Mouse (Mus musculus) heart, embryonic 10.5 days (tissue): ENCODE data around the gene Gm10964. TPM values are rescaled to one million over a fixed set of nuclear protein-coding genes. Genes with fewer than 3 reads are reported as not detected.

Experiments
- DNase-seq: peaks from one replicate; pipeline ENCODE4 v3.0.0-alpha.2; 2017; ENCODE audit warnings: low spot score
- H3K27ac ChIP-seq: fragments of 300-500 bp; sonication (generic); 2 replicates; pipeline ENCODE4 v1.5.1; 2016; ENCODE audit warnings: mild to moderate bottlenecking
- H3K27me3 ChIP-seq: fragments of 300-500 bp; sonication (generic); 2 replicates; pipeline ENCODE4 v1.6.1; 2016; ENCODE audit warnings: mild to moderate bottlenecking; ENCODE audit not compliant: poor library complexity, insufficient read depth, severe bottlenecking
- H3K36me3 ChIP-seq: fragments of 300-500 bp; sonication (generic); 2 replicates; pipeline ENCODE4 v1.6.1; 2016; ENCODE audit warnings: mild to moderate bottlenecking, moderate library complexity
- H3K4me1 ChIP-seq: fragments of 300-500 bp; sonication (generic); 2 replicates; pipeline ENCODE4 v1.6.1; 2016; ENCODE audit warnings: mild to moderate bottlenecking
- H3K4me3 ChIP-seq: fragments of 300-500 bp; sonication (generic); 2 replicates; pipeline ENCODE4 v1.5.1; 2016; ENCODE audit warnings: mild to moderate bottlenecking, moderate library complexity
- H3K9me3 ChIP-seq: fragments of 300-500 bp; sonication (generic); 2 replicates; pipeline ENCODE4 v1.6.1; 2016; ENCODE audit warnings: mild to moderate bottlenecking, moderate library complexity
- WGBS: fragments of 180-500 bp; shearing (Covaris S2); methylation state at CpG from one replicate; pipeline ENCODE4 v1.1.7; 2016; 5-methylcytosine and 5-hydroxymethylcytosine counted together
- polyA plus RNA-seq: library from polyadenylated mRNA; unstranded; fragments of >200 nt; fragmentation: Nextera tagmentation; extraction: Ambion mirVana; gene quantifications from 2 replicates; pipeline ENCODE4 v1.2.1, GENCODE M21; 2016

Gene Gm10964
- polyA plus RNA-seq, 1 experiment from 2014 or later = not detected

DNA sequence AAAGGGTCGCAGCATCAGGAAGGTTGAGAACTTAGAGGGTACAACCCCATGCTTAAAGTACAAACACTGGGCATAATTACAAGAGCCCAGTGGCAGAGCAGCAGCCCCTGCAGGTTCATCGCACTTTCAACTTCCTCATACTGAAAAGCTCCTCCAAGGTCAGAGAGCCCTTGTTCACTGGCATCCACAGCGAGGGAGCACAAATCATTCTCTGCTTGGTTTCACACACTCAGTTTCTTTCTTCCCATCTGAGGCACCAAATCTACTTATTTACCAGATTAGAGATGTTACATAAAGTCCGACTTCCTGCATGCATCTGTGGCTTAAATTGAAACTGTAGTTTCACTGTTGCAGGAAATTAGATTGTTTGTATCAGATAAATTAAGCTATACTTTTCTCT is 33.7 kb downstream of the Gm10964 start:
- H3K27ac ChIP-seq = peak overlapping the region; percentile 62; the same call in 1 of the 2 replicates

DNA sequence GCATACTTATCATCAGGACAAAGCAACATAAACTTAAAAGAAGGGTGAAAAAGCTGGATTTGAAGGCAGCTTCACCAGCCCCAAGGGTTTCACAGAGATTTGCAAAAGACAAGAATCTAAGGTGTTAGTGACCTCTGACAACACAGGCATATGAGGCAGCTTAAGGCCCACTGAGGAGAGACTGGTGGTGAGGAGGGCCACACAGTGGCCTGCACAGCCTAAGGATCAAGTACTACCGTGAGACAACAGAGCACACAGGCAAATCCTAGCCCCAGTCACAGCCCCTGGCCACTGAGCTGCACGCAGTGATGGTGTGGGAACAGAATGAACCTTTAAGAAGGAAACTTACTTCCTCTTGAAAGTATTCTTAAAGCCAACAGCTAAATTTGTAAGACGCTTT is 34.3 kb downstream of the Gm10964 start:
- Histone ChIP-seq H3K4me3 (no peak overlapping the region), H3K4me1 (peaks cover 18% of the 10 kb centered on the region; the same call in 1 of the 2 replicates), H3K36me3 (peaks cover 40% of the 10 kb centered on the region), H3K27ac (peak overlapping the region; percentile 62; the same call in 1 of the 2 replicates), H3K9me3 (no peaks in the 10 kb centered on the region), H3K27me3 (no peaks in the 10 kb centered on the region)
- no peak for DNase-seq
- WGBS = 87% methylated on average over 3 of the region's 3 CpGs

More for the DNA sequence above, 33.7 kb downstream of the Gm10964 start:
- peaks cover 18% of the 10 kb centered on the region; the same call in 1 of the 2 replicates for H3K4me1 ChIP-seq
- peaks cover 43% of the 10 kb centered on the region for H3K36me3 ChIP-seq
- no peak for DNase-seq
- H3K4me3 ChIP-seq = no peak overlapping the region
- 70% methylated on average over 4 of the region's 4 CpGs for WGBS
- H3K9me3 ChIP-seq = no peaks in the 10 kb centered on the region
- H3K27me3 ChIP-seq = no peaks in the 10 kb centered on the region

DNA sequence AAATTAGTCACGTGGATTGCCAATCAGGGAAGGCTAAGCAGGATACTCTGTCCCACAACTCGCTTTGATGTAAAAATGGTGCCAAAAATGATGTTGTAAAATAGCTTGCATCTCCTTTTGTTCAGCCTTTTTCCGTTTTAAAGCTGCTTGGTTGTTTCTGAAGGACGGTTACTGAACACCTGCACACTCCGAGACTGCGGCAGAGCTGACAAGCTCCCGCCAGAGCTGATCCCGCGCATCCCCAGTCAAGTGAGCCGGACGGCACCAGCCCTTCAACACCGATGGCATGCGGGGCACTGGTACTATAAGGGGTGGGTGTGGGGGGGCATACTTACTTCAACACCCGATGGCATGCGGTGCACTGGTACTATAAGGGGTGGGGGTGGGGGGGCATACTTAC is 34.8 kb downstream of the Gm10964 start:
- DNase-seq = no peak
- Histone ChIP-seq H3K4me1 (peaks cover 16% of the 10 kb centered on the region; the same call in 1 of the 2 replicates), H3K9me3 (no peaks in the 10 kb centered on the region), H3K36me3 (peaks cover 36% of the 10 kb centered on the region), H3K27ac (no peak overlapping the region), H3K4me3 (no peak overlapping the region), H3K27me3 (no peaks in the 10 kb centered on the region)
- WGBS = 94% methylated on average over 15 of the region's 15 CpGs

- peaks cover 25% of the 10 kb centered on the region for H3K36me3 ChIP-seq
- H3K4me3 ChIP-seq = no peak overlapping the region
- H3K27ac ChIP-seq = no peak overlapping the region
- 88% methylated on average over 11 of the region's 11 CpGs for WGBS
- H3K4me1 ChIP-seq = peaks cover 9% of the 10 kb centered on the region
- H3K27me3 ChIP-seq = no peaks in the 10 kb centered on the region
- no peak for DNase-seq
- H3K9me3 ChIP-seq = no peaks in the 10 kb centered on the region
These were observed 38.8 kb downstream of the Gm10964 start for GRCm38 (mm10) chr3:103777940-103778339.

DNA sequence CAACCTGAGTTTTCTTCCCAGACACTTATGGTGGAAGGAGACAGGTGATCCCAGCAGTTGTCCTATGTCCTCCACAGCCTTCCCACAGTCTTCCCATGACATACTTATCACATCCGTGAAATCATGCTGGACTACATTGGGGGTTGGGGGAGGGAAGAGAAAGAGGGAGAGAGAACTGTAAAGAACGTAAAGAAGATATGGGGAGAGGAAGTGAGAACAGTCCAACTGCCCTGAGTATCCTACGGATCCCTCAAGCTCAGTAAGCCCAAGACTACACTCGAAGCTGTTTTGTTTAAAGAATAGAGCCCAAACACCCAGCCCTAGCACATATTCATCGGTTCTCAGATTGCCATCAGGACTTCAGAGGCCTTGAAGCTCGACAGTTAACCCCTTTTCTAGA is 39.5 kb downstream of the Gm10964 start:
- no peaks in the 10 kb centered on the region for H3K9me3 ChIP-seq
- DNase-seq = no peak
- WGBS = 80% methylated on average over 6 of the region's 6 CpGs
- peaks cover 9% of the 10 kb centered on the region for H3K4me1 ChIP-seq
- H3K27me3 ChIP-seq = no peaks in the 10 kb centered on the region
- peaks cover 25% of the 10 kb centered on the region for H3K36me3 ChIP-seq
- no peak overlapping the region for H3K4me3 ChIP-seq
- no peak overlapping the region for H3K27ac ChIP-seq

DNA sequence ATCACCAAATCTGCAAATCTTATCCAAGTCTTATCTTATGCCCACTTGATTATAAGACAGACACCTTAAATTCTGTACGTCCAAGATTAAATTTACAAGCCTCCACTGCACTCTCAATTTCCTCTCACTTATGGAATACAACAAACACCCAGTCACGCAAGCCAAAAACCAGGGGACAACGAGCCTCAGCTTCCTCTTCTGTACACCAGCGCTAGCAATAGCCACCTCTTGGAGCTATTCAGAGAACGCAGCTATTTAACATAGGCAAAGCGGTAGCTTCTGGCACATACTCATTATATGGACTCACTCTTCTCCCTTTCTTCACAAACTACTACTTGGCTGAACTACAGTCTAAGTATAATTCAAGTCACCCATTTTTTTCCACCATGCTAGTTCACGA is 40.0 kb downstream of the Gm10964 start:
- peaks cover 14% of the 10 kb centered on the region for H3K4me1 ChIP-seq
- H3K27me3 ChIP-seq = no peaks in the 10 kb centered on the region
- no peaks in the 10 kb centered on the region for H3K9me3 ChIP-seq
- no peak for DNase-seq
- H3K27ac ChIP-seq = no peak overlapping the region
- H3K4me3 ChIP-seq = no peak overlapping the region
- peaks cover 21% of the 10 kb centered on the region for H3K36me3 ChIP-seq
- 88% methylated on average over 7 of the region's 7 CpGs for WGBS

DNA sequence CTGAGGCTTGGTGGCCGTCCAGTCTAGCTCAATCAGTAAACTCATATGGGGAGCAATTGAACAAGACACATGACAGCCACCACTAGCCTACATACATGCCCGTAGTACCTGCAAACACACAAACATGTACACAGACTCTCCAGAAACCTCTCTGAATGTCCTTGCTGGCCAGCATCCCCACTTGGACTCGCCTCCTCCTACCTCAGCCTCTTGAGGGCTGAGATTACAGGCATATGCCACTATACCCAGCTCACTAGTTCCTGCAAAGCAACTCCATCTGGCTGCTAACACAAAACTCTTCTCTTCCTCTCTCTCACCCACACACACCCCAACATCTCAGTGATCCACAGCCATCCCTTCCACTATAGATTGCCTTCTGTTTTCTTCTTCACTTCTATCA is 41.1 kb downstream of the Gm10964 start:
- no peak overlapping the region for H3K27ac ChIP-seq
- no peak for DNase-seq
- no peak overlapping the region for H3K4me3 ChIP-seq
- H3K36me3 ChIP-seq = peaks cover 18% of the 10 kb centered on the region
- 83% methylated on average over 3 of the region's 3 CpGs for WGBS
- H3K4me1 ChIP-seq = peaks cover 16% of the 10 kb centered on the region
- H3K9me3 ChIP-seq = no peaks in the 10 kb centered on the region
- no peaks in the 10 kb centered on the region for H3K27me3 ChIP-seq

- 74% methylated on average over 5 of the region's 5 CpGs for WGBS
These were observed 41.6 kb downstream of the Gm10964 start for GRCm38 (mm10) chr3:103780777-103781176.

DNA sequence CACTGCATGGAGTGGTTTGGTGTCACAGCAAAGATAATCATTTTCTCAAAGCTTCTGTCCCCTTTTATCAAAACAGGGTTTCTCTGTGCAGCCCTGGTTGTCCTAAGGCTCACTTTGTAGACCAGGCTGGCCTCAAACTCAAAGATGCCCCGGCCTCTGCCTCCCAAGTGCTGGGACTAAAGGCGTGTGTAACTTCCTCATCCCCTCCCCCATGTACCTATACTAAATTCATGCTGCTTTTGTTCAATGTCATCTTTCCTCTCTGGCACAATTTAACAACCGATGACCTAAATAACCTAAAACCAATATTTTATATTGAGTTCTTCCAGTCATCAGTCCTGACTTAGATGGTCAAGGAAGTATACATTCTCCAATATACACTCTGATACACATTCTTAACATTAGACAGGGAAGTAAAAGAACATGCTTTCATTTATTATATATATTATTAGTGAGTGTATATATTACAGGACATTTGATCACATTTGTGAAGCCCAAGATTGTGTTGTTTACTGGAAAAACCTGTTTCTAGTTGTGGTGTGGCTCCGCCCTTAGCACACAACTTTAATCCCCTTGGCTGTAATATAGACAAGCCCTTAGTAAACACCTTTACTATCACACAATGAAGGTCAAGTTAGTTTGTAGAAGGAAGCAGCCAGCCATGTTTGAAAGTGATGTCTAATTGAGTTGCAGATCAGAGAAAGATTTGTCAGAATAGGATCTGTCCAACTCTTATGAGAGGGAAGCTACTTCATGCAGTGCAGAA is 43.9 kb downstream of the Gm10964 start:
- Histone ChIP-seq H3K4me3 (no peak overlapping the region), H3K9me3 (no peaks in the 10 kb centered on the region), H3K27ac (no peak overlapping the region), H3K4me1 (peaks cover 22% of the 10 kb centered on the region), H3K27me3 (no peaks in the 10 kb centered on the region), H3K36me3 (peaks cover 1% of the 10 kb centered on the region)
- WGBS = 86% methylated on average over 4 of the region's 4 CpGs
- no peak for DNase-seq

More at GRCm38 (mm10) chr3:103780777-103781176, 41.6 kb downstream of the Gm10964 start:
- no peak for DNase-seq
- no peaks in the 10 kb centered on the region for H3K27me3 ChIP-seq
- peaks cover 15% of the 10 kb centered on the region for H3K36me3 ChIP-seq
- H3K4me1 ChIP-seq = peaks cover 21% of the 10 kb centered on the region
- no peaks in the 10 kb centered on the region for H3K9me3 ChIP-seq
- no peak overlapping the region for H3K27ac ChIP-seq
- no peak overlapping the region for H3K4me3 ChIP-seq

- WGBS = 73% methylated on average over 7 of the region's 7 CpGs
- Histone ChIP-seq H3K36me3 (no peaks in the 10 kb centered on the region), H3K27me3 (no peaks in the 10 kb centered on the region), H3K4me1 (peaks cover 24% of the 10 kb centered on the region), H3K27ac (no peak overlapping the region), H3K4me3 (no peak overlapping the region), H3K9me3 (no peaks in the 10 kb centered on the region)
- no peak for DNase-seq
These were observed 48.1 kb downstream of the Gm10964 start for GRCm38 (mm10) chr3:103787225-103787624.

DNA sequence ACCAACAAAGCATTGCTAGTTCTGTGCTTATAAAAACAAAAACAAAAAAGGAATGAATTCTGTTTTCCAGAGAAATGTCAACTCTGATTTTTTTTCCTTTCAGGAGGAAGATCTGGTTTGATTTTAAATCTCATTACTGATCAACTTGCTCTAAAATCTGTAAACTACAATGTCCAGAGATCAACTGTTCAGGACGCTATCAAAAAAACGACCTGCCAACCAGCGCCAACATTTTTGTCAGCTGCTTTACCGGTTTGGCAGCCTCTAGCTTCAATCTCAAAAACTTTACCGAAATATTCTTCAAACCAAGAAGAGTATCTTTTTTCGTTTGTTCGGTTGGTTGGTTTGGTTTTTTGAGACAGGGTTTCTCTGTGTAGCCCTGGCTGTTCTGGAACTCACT is 49.9 kb downstream of the Gm10964 start:
- Histone ChIP-seq H3K9me3 (no peaks in the 10 kb centered on the region), H3K27ac (no peak overlapping the region)
- 81% methylated on average over 7 of the region's 7 CpGs for WGBS

GRCm38 (mm10) chr3:103789891-103790345 is 50.8 kb downstream of the Gm10964 start:
- no peaks in the 10 kb centered on the region for H3K36me3 ChIP-seq
- H3K9me3 ChIP-seq = no peaks in the 10 kb centered on the region
- peak; percentile 82 for DNase-seq
- under 1% methylated on average over 14 of the region's 14 CpGs for WGBS
- H3K4me3 ChIP-seq = peak overlapping the region; percentile 99
- H3K4me1 ChIP-seq = peaks cover 16% of the 10 kb centered on the region
- H3K27ac ChIP-seq = peak overlapping the region; percentile 99
- no peaks in the 10 kb centered on the region for H3K27me3 ChIP-seq

More for the DNA sequence above, 49.9 kb downstream of the Gm10964 start:
- Histone ChIP-seq H3K36me3 (no peaks in the 10 kb centered on the region), H3K4me3 (peak overlapping the region; percentile 99), H3K4me1 (peaks cover 17% of the 10 kb centered on the region), H3K27me3 (no peaks in the 10 kb centered on the region)
- DNase-seq = no peak

GRCm38 (mm10) chr3:103790346-103791145 is 51.4 kb downstream of the Gm10964 start:
- Histone ChIP-seq H3K4me3 (peak overlapping the region; percentile 99), H3K9me3 (no peaks in the 10 kb centered on the region), H3K27me3 (no peaks in the 10 kb centered on the region), H3K4me1 (peaks cover 12% of the 10 kb centered on the region), H3K36me3 (no peaks in the 10 kb centered on the region), H3K27ac (peak overlapping the region; percentile 99)
- under 1% methylated on average over 56 of the region's 61 CpGs for WGBS
- peak; percentile 79 for DNase-seq
